Mouse (Mus musculus): ENCODE results near the gene Col9a2.

DNA sequence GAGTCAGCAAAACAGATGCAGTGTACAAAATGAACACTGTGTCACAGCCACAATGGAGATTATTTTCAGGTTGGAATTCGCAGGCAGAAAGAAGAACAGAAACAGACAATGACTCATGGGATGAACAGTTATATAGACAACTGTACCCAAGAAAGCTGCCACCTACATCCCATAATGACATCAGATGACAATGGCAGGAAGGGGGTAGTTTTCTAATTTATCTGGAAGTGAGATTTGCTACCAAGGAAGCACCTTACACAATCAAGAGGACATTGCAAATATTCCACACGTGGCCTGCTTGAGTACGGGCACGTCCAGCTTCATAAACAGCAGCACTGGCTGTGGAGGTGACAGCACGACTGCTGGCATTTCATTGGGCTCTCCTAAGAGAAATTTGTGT is 30.0 kb upstream of the Col9a2 start:
- TF ChIP-seq CTCF (IDR thresholded peaks at IDR 0.05; ENCODE audit: borderline replicate concordance, extremely low read depth, insufficient read depth, insufficient read length) (no peak), POLR2A (IDR thresholded peaks at IDR 0.05; ENCODE audit: borderline replicate concordance, extremely low read depth, insufficient read depth, insufficient read length, poor library complexity, severe bottlenecking) (no peak)
